Mouse (Mus musculus): ENCODE results near the gene Tex48. TPM values are rescaled to one million over a fixed set of nuclear protein-coding genes. Genes with fewer than 3 reads are reported as not detected.
A peak's percentile ranks its signal among the peaks of the same experiment; 100 is the strongest.

The Tex48 gene
- not detected in 2 replicates for polyA plus RNA-seq (2012; rRNA removed)

GRCm38 (mm10) chr4:63622378-63622835 lies at the start of gene Tex48:
Gene Tex48 (minus strand): TSS chr4:63622428.
- no peak within 1 kb of the TSS for H3K4me3 ChIP-seq (ENCODE audit: extremely low read depth, insufficient read depth, insufficient read length)
- no peak within 1 kb of the TSS for H3K27ac ChIP-seq (ENCODE audit: insufficient read depth, low read length)
- TF ChIP-seq POLR2A (IDR thresholded peaks at IDR 0.05; ENCODE audit: low read depth, low read length) (no peak), CTCF (IDR thresholded peaks at IDR 0.05; ENCODE audit: extremely low read depth, insufficient read depth, insufficient read length, insufficient replicate concordance) (peak; percentile 43; the same call in 1 of the 2 replicates)
- H3K4me1 ChIP-seq (ENCODE audit: control insufficient read depth, insufficient read depth, insufficient read length), result no peaks in the 10 kb centered on the region
- WGBS, result 46% methylated on average over 5 of the region's 5 CpGs
- H3K36me3 ChIP-seq (ENCODE audit: control insufficient read depth, insufficient read depth, low read length), result no peaks in the 10 kb centered on the region
- peak in 1 of 2 experiments; percentile 39 for DNase-seq (ENCODE audit: low read depth in 1 of 2, low spot score in 2 of 2)
- no peaks in the 10 kb centered on the region for H3K27me3 ChIP-seq (ENCODE audit: control insufficient read depth, insufficient read depth, low read length)

GRCm38 (mm10) chr4:63668255-63668654 lies 46.0 kb upstream of the Tex48 start:
- DNase-seq (ENCODE audit: low read depth in 1 of 2, low spot score in 2 of 2), result peak in 1 of 2 experiments; percentile 36
- no peak overlapping the region for H3K4me3 ChIP-seq (ENCODE audit: extremely low read depth, insufficient read depth, insufficient read length)
- TF ChIP-seq CTCF (IDR thresholded peaks at IDR 0.05; ENCODE audit: extremely low read depth, insufficient read depth, insufficient read length, insufficient replicate concordance) (no peak), POLR2A (IDR thresholded peaks at IDR 0.05; ENCODE audit: low read depth, low read length) (no peak)
- no peaks in the 10 kb centered on the region for H3K36me3 ChIP-seq (ENCODE audit: control insufficient read depth, insufficient read depth, low read length)
- no peak overlapping the region for H3K27ac ChIP-seq (ENCODE audit: insufficient read depth, low read length)
- H3K4me1 ChIP-seq (ENCODE audit: control insufficient read depth, insufficient read depth, insufficient read length), result peaks cover 8% of the 10 kb centered on the region
- 4% methylated on average over 4 of the region's 4 CpGs for WGBS
- H3K27me3 ChIP-seq (ENCODE audit: control insufficient read depth, insufficient read depth, low read length), result no peaks in the 10 kb centered on the region

- DNase-seq (ENCODE audit: low read depth in 1 of 2, low spot score in 2 of 2), result no peak
- WGBS, result 87% methylated on average over 7 of the region's 7 CpGs
- TF ChIP-seq POLR2A (IDR thresholded peaks at IDR 0.05; ENCODE audit: low read depth, low read length), result no peak
- TF ChIP-seq CTCF (IDR thresholded peaks at IDR 0.05; ENCODE audit: extremely low read depth, insufficient read depth, insufficient read length, insufficient replicate concordance), result no peak
- Histone ChIP-seq H3K27ac (ENCODE audit: insufficient read depth, low read length) (no peak overlapping the region), H3K36me3 (ENCODE audit: control insufficient read depth, insufficient read depth, low read length) (no peaks in the 10 kb centered on the region), H3K4me3 (ENCODE audit: extremely low read depth, insufficient read depth, insufficient read length) (no peak overlapping the region), H3K27me3 (ENCODE audit: control insufficient read depth, insufficient read depth, low read length) (no peaks in the 10 kb centered on the region), H3K4me1 (ENCODE audit: control insufficient read depth, insufficient read depth, insufficient read length) (peaks cover 8% of the 10 kb centered on the region)
These were observed 43.5 kb upstream of the Tex48 start for GRCm38 (mm10) chr4:63665738-63666137.

GRCm38 (mm10) chr4:63663279-63663678 lies 41.1 kb upstream of the Tex48 start, which contains the start of gene Gm11214:
Gene Gm11214 (minus strand): TSS chr4:63663379.
- Histone ChIP-seq H3K27me3 (ENCODE audit: control insufficient read depth, insufficient read depth, low read length) (no peaks in the 10 kb centered on the region), H3K4me3 (ENCODE audit: extremely low read depth, insufficient read depth, insufficient read length) (no peak within 1 kb of the TSS), H3K4me1 (ENCODE audit: control insufficient read depth, insufficient read depth, insufficient read length) (peaks cover 6% of the 10 kb centered on the region), H3K36me3 (ENCODE audit: control insufficient read depth, insufficient read depth, low read length) (no peaks in the 10 kb centered on the region), H3K27ac (ENCODE audit: insufficient read depth, low read length) (no peak within 1 kb of the TSS)
- TF ChIP-seq POLR2A (IDR thresholded peaks at IDR 0.05; ENCODE audit: low read depth, low read length) (no peak), CTCF (IDR thresholded peaks at IDR 0.05; ENCODE audit: extremely low read depth, insufficient read depth, insufficient read length, insufficient replicate concordance) (no peak)
- 92% methylated on average over 6 of the region's 6 CpGs for WGBS
- DNase-seq (ENCODE audit: low read depth in 1 of 2, low spot score in 2 of 2), result no peak

GRCm38 (mm10) chr4:63661857-63662256 lies 39.6 kb upstream of the Tex48 start:
- H3K36me3 ChIP-seq (ENCODE audit: control insufficient read depth, insufficient read depth, low read length), result no peaks in the 10 kb centered on the region
- H3K27me3 ChIP-seq (ENCODE audit: control insufficient read depth, insufficient read depth, low read length), result no peaks in the 10 kb centered on the region
- no peak overlapping the region for H3K4me3 ChIP-seq (ENCODE audit: extremely low read depth, insufficient read depth, insufficient read length)
- no peak overlapping the region for H3K27ac ChIP-seq (ENCODE audit: insufficient read depth, low read length)
- no peaks in the 10 kb centered on the region for H3K4me1 ChIP-seq (ENCODE audit: control insufficient read depth, insufficient read depth, insufficient read length)
- no peak for DNase-seq (ENCODE audit: low read depth in 1 of 2, low spot score in 2 of 2)
- TF ChIP-seq CTCF (IDR thresholded peaks at IDR 0.05; ENCODE audit: extremely low read depth, insufficient read depth, insufficient read length, insufficient replicate concordance) (no peak), POLR2A (IDR thresholded peaks at IDR 0.05; ENCODE audit: low read depth, low read length) (no peak)
- WGBS, result 92% methylated on average over 1 of the region's 1 CpGs

DNA sequence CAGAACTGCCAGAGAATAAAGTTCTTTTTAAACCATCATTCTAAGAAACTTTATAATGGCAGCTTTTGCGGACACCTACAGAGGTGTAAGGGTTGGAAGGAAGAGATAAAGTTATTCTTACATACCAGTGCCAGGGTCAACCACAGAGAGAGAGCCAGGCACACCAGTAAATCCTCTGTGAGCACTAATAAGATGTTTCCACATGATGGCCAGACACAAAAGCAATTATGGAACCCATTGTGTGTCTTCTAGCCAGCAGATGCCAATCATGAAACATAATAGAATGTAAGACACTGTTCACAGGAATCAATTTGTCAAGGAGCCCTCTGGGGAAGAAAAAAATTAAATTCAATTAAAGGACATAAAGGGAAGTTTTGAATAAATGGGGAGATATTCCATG lies 39.2 kb upstream of the Tex48 start:
- TF ChIP-seq POLR2A (IDR thresholded peaks at IDR 0.05; ENCODE audit: low read depth, low read length) (no peak), CTCF (IDR thresholded peaks at IDR 0.05; ENCODE audit: extremely low read depth, insufficient read depth, insufficient read length, insufficient replicate concordance) (no peak)
- 61% methylated on average over 1 of the region's 1 CpGs for WGBS

DNA sequence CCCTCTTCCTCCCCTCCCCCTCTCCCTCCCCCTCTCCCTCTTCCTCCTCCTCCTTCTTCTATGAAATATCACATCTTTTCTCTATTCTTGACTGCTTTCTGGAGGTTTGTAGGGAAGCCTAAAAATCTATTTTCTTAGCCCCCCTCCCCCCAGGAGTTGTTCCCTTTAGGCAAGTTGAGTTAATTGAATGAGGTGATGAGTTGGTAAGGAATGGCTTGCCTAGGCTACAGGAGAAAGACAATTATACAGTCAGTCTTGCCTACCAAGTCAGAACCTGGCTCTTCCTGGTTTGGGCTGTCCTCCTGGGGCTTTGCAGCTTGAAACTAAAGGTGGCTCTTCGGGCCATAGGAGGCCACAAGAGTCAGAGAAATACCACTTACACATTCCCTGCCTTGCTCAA lies 37.5 kb upstream of the Tex48 start:
- no peak for TF ChIP-seq POLR2A (IDR thresholded peaks at IDR 0.05; ENCODE audit: low read depth, low read length)
- no peak for TF ChIP-seq CTCF (IDR thresholded peaks at IDR 0.05; ENCODE audit: extremely low read depth, insufficient read depth, insufficient read length, insufficient replicate concordance)
- no peak for DNase-seq (ENCODE audit: low read depth in 1 of 2, low spot score in 2 of 2)
- H3K4me3 ChIP-seq (ENCODE audit: extremely low read depth, insufficient read depth, insufficient read length), result no peak overlapping the region
- no peaks in the 10 kb centered on the region for H3K27me3 ChIP-seq (ENCODE audit: control insufficient read depth, insufficient read depth, low read length)
- H3K36me3 ChIP-seq (ENCODE audit: control insufficient read depth, insufficient read depth, low read length), result no peaks in the 10 kb centered on the region
- WGBS, result 82% methylated on average over 1 of the region's 1 CpGs
- H3K27ac ChIP-seq (ENCODE audit: insufficient read depth, low read length), result no peak overlapping the region
- no peaks in the 10 kb centered on the region for H3K4me1 ChIP-seq (ENCODE audit: control insufficient read depth, insufficient read depth, insufficient read length)

More for the DNA sequence above, 39.2 kb upstream of the Tex48 start:
- no peak for DNase-seq (ENCODE audit: low read depth in 1 of 2, low spot score in 2 of 2)
- no peaks in the 10 kb centered on the region for H3K4me1 ChIP-seq (ENCODE audit: control insufficient read depth, insufficient read depth, insufficient read length)
- H3K27ac ChIP-seq (ENCODE audit: insufficient read depth, low read length), result no peak overlapping the region
- no peak overlapping the region for H3K4me3 ChIP-seq (ENCODE audit: extremely low read depth, insufficient read depth, insufficient read length)
- no peaks in the 10 kb centered on the region for H3K27me3 ChIP-seq (ENCODE audit: control insufficient read depth, insufficient read depth, low read length)
- H3K36me3 ChIP-seq (ENCODE audit: control insufficient read depth, insufficient read depth, low read length), result no peaks in the 10 kb centered on the region

All from spleen, adult 2 months (tissue).